In genomic region chr9:46067691-46068090, GRCm38 (mm10) we compare ENCODE assay signal across 11 mouse cellular contexts. TPM values are rescaled to one million over a fixed set of nuclear protein-coding genes. Genes with fewer than 3 reads are reported as not detected.
DNase-seq lines count a peak whose midpoint lies in the region; ATAC-seq and TF ChIP-seq lines count a peak whose summit lies in the region.
"Had no signal": no experiment of that assay in that cellular context is flagged by ENCODE, and none has a peak within 500 bp of the region (broad histone marks: within the 10 kb centered on the region; RNA-seq: fewer than 3 reads in every experiment).

No protein-coding gene starts in this region.

- no peaks in the 10 kb centered on the region for H3K4me1 ChIP-seq in hindbrain, embryonic 11.5 days (replicated peaks; ENCODE audit: control insufficient read depth, insufficient read depth, low read length)
- peaks cover 10% of the 10 kb centered on the region for H3K4me1 ChIP-seq in hindbrain, embryonic 16.5 days (ENCODE audit: control insufficient read depth, insufficient read depth, low read depth, low read length)
- peaks cover 16% of the 10 kb centered on the region for H3K4me1 ChIP-seq in embryonic facial prominence, embryonic 12.5 days
- H3K4me1 ChIP-seq in liver, embryonic 11.5 days (replicated peaks; ENCODE audit: control insufficient read depth, insufficient read depth, low read length), result peaks cover 29% of the 10 kb centered on the region
- H3K4me1 ChIP-seq in forebrain, postnatal 0 days (ENCODE audit: insufficient read depth), result no peaks in the 10 kb centered on the region

- no peak overlapping the region for H3K27ac ChIP-seq in hindbrain, embryonic 11.5 days (ENCODE audit: low read depth, low read length)
- H3K27ac ChIP-seq in hindbrain, embryonic 16.5 days (ENCODE audit: low read depth, low read length), result no peak overlapping the region
- H3K27ac ChIP-seq in embryonic facial prominence, embryonic 12.5 days, result no peak overlapping the region
- peak overlapping the region; percentile 42; the same call in 1 of the 2 replicates for H3K27ac ChIP-seq in liver, embryonic 11.5 days (ENCODE audit: low read depth, low read length)
- H3K27ac ChIP-seq in forebrain, postnatal 0 days (ENCODE audit: low read depth, low read length), result no peak overlapping the region
- H3K27ac ChIP-seq: neural tube, embryonic 13.5 days had no signal

- no peaks in the 10 kb centered on the region for H3K27me3 ChIP-seq in hindbrain, embryonic 11.5 days (ENCODE audit: control insufficient read depth, insufficient read depth, low read length)
- no peaks in the 10 kb centered on the region for H3K27me3 ChIP-seq in hindbrain, embryonic 16.5 days (replicated peaks; ENCODE audit: control insufficient read depth, insufficient read depth, low read length)
- H3K27me3 ChIP-seq in embryonic facial prominence, embryonic 12.5 days, result no peaks in the 10 kb centered on the region
- no peaks in the 10 kb centered on the region for H3K27me3 ChIP-seq in liver, embryonic 11.5 days (replicated peaks; ENCODE audit: control insufficient read depth, insufficient read depth, low read length)
- H3K27me3 ChIP-seq in forebrain, postnatal 0 days (ENCODE audit: insufficient read depth, low read length), result no peaks in the 10 kb centered on the region
- H3K27me3 ChIP-seq: neural tube, embryonic 13.5 days had no signal

- no peak for ATAC-seq in hindbrain, embryonic 11.5 days (ENCODE audit: low FRiP score)
- ATAC-seq in hindbrain, embryonic 16.5 days, result no peak
- ATAC-seq in embryonic facial prominence, embryonic 12.5 days (ENCODE audit: insufficient number of reproducible peaks, insufficient read depth, low FRiP score, low TSS enrichment), result 0 out of 2 replicates have a peak, but pooled peaks have one; percentile 47
- peak; percentile 91 for ATAC-seq in liver, embryonic 11.5 days (replicated peaks; ENCODE audit: low FRiP score)
- no peak for ATAC-seq in forebrain, postnatal 0 days

- no peak for TF ChIP-seq CTCF in forebrain, postnatal 0 days (IDR thresholded peaks at IDR 0.05; ENCODE audit: low read depth)

- no peak overlapping the region for H3K9ac ChIP-seq in hindbrain, embryonic 11.5 days (ENCODE audit: low read depth, low read length)
- no peak overlapping the region for H3K9ac ChIP-seq in hindbrain, embryonic 16.5 days (ENCODE audit: low read depth, low read length)
- H3K9ac ChIP-seq in embryonic facial prominence, embryonic 12.5 days, result no peak overlapping the region
- peak overlapping the region; percentile 44 for H3K9ac ChIP-seq in liver, embryonic 11.5 days (ENCODE audit: low read depth, low read length)
- H3K9ac ChIP-seq in forebrain, postnatal 0 days, result no peak overlapping the region
- H3K9ac ChIP-seq: neural tube, embryonic 13.5 days had no signal

- no peaks in the 10 kb centered on the region for H3K9me3 ChIP-seq in hindbrain, embryonic 11.5 days (ENCODE audit: control insufficient read depth, low read length)
- H3K9me3 ChIP-seq in hindbrain, embryonic 16.5 days (ENCODE audit: control insufficient read depth, low read length), result no peaks in the 10 kb centered on the region
- H3K9me3 ChIP-seq in embryonic facial prominence, embryonic 12.5 days, result no peaks in the 10 kb centered on the region
- no peaks in the 10 kb centered on the region for H3K9me3 ChIP-seq in liver, embryonic 11.5 days (ENCODE audit: control insufficient read depth, low read length)
- no peaks in the 10 kb centered on the region for H3K9me3 ChIP-seq in forebrain, postnatal 0 days (ENCODE audit: low read length)
- H3K9me3 ChIP-seq: neural tube, embryonic 13.5 days had no signal

- no peak overlapping the region for H3K4me3 ChIP-seq in hindbrain, embryonic 11.5 days (ENCODE audit: low read depth, low read length)
- no peak overlapping the region for H3K4me3 ChIP-seq in hindbrain, embryonic 16.5 days (ENCODE audit: low read length)
- no peak overlapping the region for H3K4me3 ChIP-seq in embryonic facial prominence, embryonic 12.5 days
- no peak overlapping the region for H3K4me3 ChIP-seq in liver, embryonic 11.5 days (ENCODE audit: low read depth, low read length)
- no peak overlapping the region for H3K4me3 ChIP-seq in forebrain, postnatal 0 days (ENCODE audit: low read depth, low read length)
- H3K4me3 ChIP-seq: neural tube, embryonic 13.5 days had no signal

- 68% methylated on average over 7 of the region's 7 CpGs for WGBS in hindbrain, embryonic 11.5 days
- 75% methylated on average over 7 of the region's 7 CpGs for WGBS in hindbrain, embryonic 16.5 days
- 47% methylated on average over 7 of the region's 7 CpGs for WGBS in embryonic facial prominence, embryonic 12.5 days
- WGBS in liver, embryonic 11.5 days, result 24% methylated on average over 7 of the region's 7 CpGs
- WGBS in forebrain, postnatal 0 days, result 86% methylated on average over 7 of the region's 7 CpGs

- peak; percentile 14 for DNase-seq in hindbrain, embryonic 11.5 days (ENCODE audit: low spot score)
- DNase-seq in liver, embryonic 11.5 days (ENCODE audit: low spot score), result peak; percentile 49
- DNase-seq in retina, postnatal 1 day, result peak; percentile 33
- DNase-seq in heart, adult 9 months (ENCODE audit: low spot score in 2 of 2), result no peak
- no peak for DNase-seq in forebrain, postnatal 0 days
- no peak for DNase-seq in thymus, postnatal 0 days (ENCODE audit: low spot score)
- DNase-seq: cerebellum, adult 9-11 months; kidney, adult 18-20 months had no signal

- H3K36me3 ChIP-seq in hindbrain, embryonic 11.5 days (ENCODE audit: control insufficient read depth, insufficient read depth, low read length), result no peaks in the 10 kb centered on the region
- H3K36me3 ChIP-seq in hindbrain, embryonic 16.5 days (ENCODE audit: control insufficient read depth, insufficient read depth, low read length), result no peaks in the 10 kb centered on the region
- H3K36me3 ChIP-seq in embryonic facial prominence, embryonic 12.5 days, result no peaks in the 10 kb centered on the region
- no peaks in the 10 kb centered on the region for H3K36me3 ChIP-seq in liver, embryonic 11.5 days (ENCODE audit: control insufficient read depth, insufficient read depth, low read length)
- no peaks in the 10 kb centered on the region for H3K36me3 ChIP-seq in forebrain, postnatal 0 days (ENCODE audit: insufficient read depth)
- H3K36me3 ChIP-seq: neural tube, embryonic 13.5 days had no signal

- H3K4me2 ChIP-seq in hindbrain, embryonic 11.5 days (replicated peaks; ENCODE audit: low read depth, low read length), result no peak overlapping the region
- H3K4me2 ChIP-seq in hindbrain, embryonic 16.5 days (ENCODE audit: low read length), result no peak overlapping the region
- H3K4me2 ChIP-seq in embryonic facial prominence, embryonic 12.5 days (replicated peaks), result no peak overlapping the region
- peak overlapping the region; percentile 47 for H3K4me2 ChIP-seq in liver, embryonic 11.5 days
- no peak overlapping the region for H3K4me2 ChIP-seq in forebrain, postnatal 0 days (ENCODE audit: low read depth)
- H3K4me2 ChIP-seq: neural tube, embryonic 13.5 days had no signal

RNA-seq across cellular contexts. Expression of gene Sik3, which starts 55.1 kb away (rescaled TPM):
- 9.0 and 10.1 TPM in 2 replicates for polyA plus RNA-seq in hindbrain, embryonic 11.5 days (2014; fragmentation: Nextera tagmentation; extraction: Ambion mirVana)
- 5.2 and 5.7 TPM in 2 replicates for polyA plus RNA-seq in hindbrain, embryonic 16.5 days (2015; fragmentation: Nextera tagmentation; extraction: Ambion mirVana)
- 12.0 and 15.6 TPM in 2 replicates for polyA plus RNA-seq in embryonic facial prominence, embryonic 12.5 days (2016; fragmentation: Nextera tagmentation; extraction: Ambion mirVana)
- 8.6 and 9.5 TPM in 2 replicates for polyA plus RNA-seq in liver, embryonic 11.5 days (2014; fragmentation: Nextera tagmentation; extraction: Ambion mirVana)
- 24.2 and 27.9 TPM in 2 replicates for total RNA-seq in forebrain, postnatal 0 days (2014; rRNA removed)
- polyA plus RNA-seq in forebrain, postnatal 0 days (2015; fragmentation: Nextera tagmentation; extraction: Ambion mirVana), result 8.4 and 9.3 TPM in 2 replicates
- polyA plus RNA-seq in thymus, postnatal 0 days (2015; fragmentation: Nextera tagmentation; extraction: Ambion mirVana), result 6.3 and 9.4 TPM in 2 replicates

RNA-seq across cellular contexts. Expression of gene Pafah1b2, which starts 55.2 kb away (rescaled TPM):
- polyA plus RNA-seq in hindbrain, embryonic 11.5 days (2014; fragmentation: Nextera tagmentation; extraction: Ambion mirVana), result 282 and 301 TPM in 2 replicates
- 263 and 279 TPM in 2 replicates for polyA plus RNA-seq in hindbrain, embryonic 16.5 days (2015; fragmentation: Nextera tagmentation; extraction: Ambion mirVana)
- polyA plus RNA-seq in embryonic facial prominence, embryonic 12.5 days (2016; fragmentation: Nextera tagmentation; extraction: Ambion mirVana), result 230 and 231 TPM in 2 replicates
- polyA plus RNA-seq in liver, embryonic 11.5 days (2014; fragmentation: Nextera tagmentation; extraction: Ambion mirVana), result 137 and 154 TPM in 2 replicates
- 318 and 354 TPM in 2 replicates for total RNA-seq in forebrain, postnatal 0 days (2014; rRNA removed)
- 222 and 258 TPM in 2 replicates for polyA plus RNA-seq in forebrain, postnatal 0 days (2015; fragmentation: Nextera tagmentation; extraction: Ambion mirVana)
- polyA plus RNA-seq in thymus, postnatal 0 days (2015; fragmentation: Nextera tagmentation; extraction: Ambion mirVana), result 110 TPM in 2 replicates

Comparison
In these comparisons a context has a peak if more than half of its experiments do, and no peak if none do; other contexts are left out.
1. ATAC-seq: peak in embryonic facial prominence, embryonic 12.5 days (single experiment) and liver, embryonic 11.5 days (single experiment); none in hindbrain, embryonic 11.5 days (single experiment), hindbrain, embryonic 16.5 days (single experiment) and forebrain, postnatal 0 days (single experiment).
2. DNase-seq: peak in hindbrain, embryonic 11.5 days (single experiment), liver, embryonic 11.5 days (single experiment) and retina, postnatal 1 day (single experiment); none in heart, adult 9 months (0 of 2), forebrain, postnatal 0 days (single experiment) and thymus, postnatal 0 days (single experiment).